ENCODE assay signal across 7 mouse cellular contexts in the genomic region with DNA sequence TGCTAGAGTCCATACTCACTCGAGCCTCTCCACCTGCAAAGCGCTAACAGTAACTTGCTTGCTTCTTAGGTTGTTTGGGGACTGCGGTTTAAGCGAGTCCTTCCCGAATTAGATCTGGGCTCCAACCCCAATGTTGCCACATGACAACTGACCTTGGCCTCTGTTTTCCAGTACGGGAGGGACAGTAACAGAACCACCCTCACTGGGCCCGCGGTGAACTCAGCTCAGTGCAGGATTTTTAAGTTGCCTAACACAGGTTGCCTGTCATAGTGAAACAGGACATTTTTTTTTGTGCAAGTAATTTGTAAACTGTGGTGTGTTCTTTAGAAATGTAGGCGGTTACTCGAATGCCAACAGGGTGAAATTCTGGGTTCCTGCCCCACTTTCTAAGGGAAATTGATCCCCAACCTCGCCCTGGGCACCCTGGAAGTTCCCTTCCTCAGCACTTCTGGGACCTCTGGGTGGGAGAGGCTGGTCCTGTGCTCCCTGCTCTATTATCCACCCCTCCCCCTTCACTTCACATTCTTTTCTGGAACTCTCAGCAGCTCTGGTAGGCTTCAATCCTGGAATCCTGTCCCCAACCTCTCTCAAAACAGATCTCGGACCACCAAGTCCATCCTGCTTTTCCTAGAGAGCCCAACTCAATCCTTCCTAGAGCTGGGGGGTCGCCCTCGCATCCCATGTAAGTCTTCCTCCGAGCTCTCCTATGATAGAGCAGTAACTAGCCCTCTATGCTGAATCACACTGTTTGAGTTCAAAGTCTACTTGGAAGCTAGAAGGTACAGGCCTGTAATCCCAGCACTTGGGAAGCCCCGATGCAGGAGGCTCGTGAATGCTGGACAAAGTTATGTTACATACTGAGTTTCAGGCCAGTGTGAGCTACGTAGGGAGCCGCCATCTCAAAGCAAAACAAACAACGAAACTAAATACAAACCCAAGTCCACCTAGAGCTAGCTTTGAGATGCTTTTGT. TPM values are rescaled to one million over a fixed set of nuclear protein-coding genes. Genes with fewer than 3 reads are reported as not detected.
DNase-seq lines count a peak whose midpoint lies in the region; TF ChIP-seq lines count a peak whose summit lies in the region.

No protein-coding gene starts in this region.

- peaks cover 0 to 27% of the 10 kb centered on the region in 2 experiments; a peak in 3 of 4 replicates for H3K4me1 ChIP-seq in ES-E14 (ENCODE audit: control insufficient read depth in 2 of 2, insufficient read depth in 2 of 2, low read length in 2 of 2, poor library complexity in 1 of 2)
- peaks cover 70% of the 10 kb centered on the region for H3K4me1 ChIP-seq in heart, embryonic 10.5 days
- peaks cover 31% of the 10 kb centered on the region for H3K4me1 ChIP-seq in olfactory bulb, adult 2 months (ENCODE audit: control insufficient read depth, insufficient read depth, low read length)

- 0 out of 2 replicates have a peak, but pooled peaks cover 3% of the 10 kb centered on the region for H3K9me3 ChIP-seq in ES-E14 (ENCODE audit: control insufficient read depth, insufficient read depth, low read depth, low read length)
- no peaks in the 10 kb centered on the region for H3K9me3 ChIP-seq in heart, embryonic 10.5 days

- no peak for DNase-seq in ES-E14 (ENCODE audit: low read depth, low spot score)
- DNase-seq in adrenal gland, postnatal 10 days: peak; percentile 81
- no peak for DNase-seq in heart, embryonic 10.5 days (ENCODE audit: low spot score)
- peak; percentile 65 to 66 for DNase-seq in kidney, postnatal 36 days
- DNase-seq in cerebellum, postnatal 25 days: no peak
- DNase-seq in thymus, postnatal 10 days (ENCODE audit: low spot score in 2 of 2): no peak

- 62% methylated on average over 20 of the region's 20 CpGs for WGBS in heart, embryonic 10.5 days
- WGBS in olfactory bulb, adult 2 months: 86% methylated on average over 20 of the region's 20 CpGs

- H3K27ac ChIP-seq in ES-E14 (ENCODE audit: insufficient read depth, low read depth, low read length, poor library complexity, severe bottlenecking): no peak overlapping the region
- H3K27ac ChIP-seq in heart, embryonic 10.5 days: peak overlapping the region; percentile 90
- H3K27ac ChIP-seq in olfactory bulb, adult 2 months (ENCODE audit: insufficient read depth, low read depth, low read length): peak overlapping the region; percentile 24; the same call in 1 of the 2 replicates

- TF ChIP-seq POLR2A in olfactory bulb, adult 2 months (IDR thresholded peaks at IDR 0.05; ENCODE audit: insufficient read depth, low read depth, low read length): no peak

- H3K4me3 ChIP-seq in ES-E14 (ENCODE audit: insufficient read depth in 1 of 2, low read depth in 1 of 2, low read length in 2 of 2, poor library complexity in 1 of 2, severe bottlenecking in 1 of 2): peak overlapping the region; percentile 16 to 69; a peak in 1 of 4 replicates
- peak overlapping the region; percentile 64; the same call in 1 of the 2 replicates for H3K4me3 ChIP-seq in heart, embryonic 10.5 days
- no peak overlapping the region for H3K4me3 ChIP-seq in olfactory bulb, adult 2 months (ENCODE audit: insufficient read depth, low read depth, low read length)

- no peaks in the 10 kb centered on the region for H3K27me3 ChIP-seq in heart, embryonic 10.5 days (ENCODE audit: insufficient read depth, poor library complexity, severe bottlenecking)

- no peak for TF ChIP-seq CTCF in olfactory bulb, adult 2 months (IDR thresholded peaks at IDR 0.05; ENCODE audit: insufficient read depth, low read depth, low read length)

- in situ Hi-C loops in ES-E14 (cut with MboI; ENCODE audit: low sequenced_read_pairs in 2 of 2, unreplicated experiment in 2 of 2): no loop called here

- H3K36me3 ChIP-seq in ES-E14 (ENCODE audit: control insufficient read depth, insufficient read depth, low read length, poor library complexity, severe bottlenecking): no peaks in the 10 kb centered on the region
- H3K36me3 ChIP-seq in heart, embryonic 10.5 days: no peaks in the 10 kb centered on the region

- H3K9ac ChIP-seq in ES-E14 (ENCODE audit: insufficient read depth, low read depth, low read length, poor library complexity, severe bottlenecking): peak overlapping the region; percentile 28; the same call in 1 of the 2 replicates

TF ChIP-seq in ES-E14, 5 proteins besides CTCF, POLR2A, EP300 and RAD21:
- TF ChIP-seq HCFC1 (IDR thresholded peaks at IDR 0.05; ENCODE audit: borderline replicate concordance, insufficient read depth, low read length) (no peak), ZNF384 (IDR thresholded peaks at IDR 0.05; ENCODE audit: low read depth, low read length) (no peak), ZC3H11A (IDR thresholded peaks at IDR 0.05; ENCODE audit: borderline replicate concordance, low read depth, low read length) (no peak), MAFK (IDR thresholded peaks at IDR 0.05; ENCODE audit: insufficient read depth, low read depth, low read length) (no peak), CHD2 (IDR thresholded peaks at IDR 0.05; ENCODE audit: low read depth, low read length) (no peak)

RNA-seq across cellular contexts. Expression of gene Wdr26, which starts 46.1 kb away (rescaled TPM):
- total RNA-seq in ES-E14 (2012; rRNA removed): 59.9 and 62.9 TPM in 2 replicates
- 100 to 1,000 TPM; 126 to 138 TPM for total RNA-seq in adrenal gland, postnatal 10 days (2021)
- 24.4 and 26.3 TPM in 2 replicates for polyA plus RNA-seq in heart, embryonic 10.5 days (2016; fragmentation: Nextera tagmentation; extraction: Ambion mirVana)
- polyA plus RNA-seq in olfactory bulb, adult 2 months (2012; ENCODE audit: insufficient read depth, insufficient read length, low replicate concordance, missing spikeins): 199 and 281 TPM in 2 replicates

Comparison
In these comparisons a context has a peak if more than half of its experiments do, and no peak if none do; other contexts are left out.
1. DNase-seq: peak in adrenal gland, postnatal 10 days (single experiment) and kidney, postnatal 36 days (2 of 2); none in ES-E14 (single experiment), heart, embryonic 10.5 days (single experiment), cerebellum, postnatal 25 days (0 of 2) and thymus, postnatal 10 days (0 of 2).